Mouse (Mus musculus) heart, embryonic 15.5 days (tissue): Measurements from ENCODE around the gene Endod1. TPM values are rescaled to one million over a fixed set of nuclear protein-coding genes. Genes with fewer than 3 reads are reported as not detected.

ENCODE experiments used
- ATAC-seq: fragments of 200-750 bp; cut with Nextera tagmentation; replicated peaks from 2 replicates; pipeline ENCODE4 v1.8.0; 2017; ENCODE audit warnings: low read depth, moderate TSS enrichment; ENCODE audit not compliant: insufficient number of reproducible peaks, insufficient read depth, low FRiP score
- H3K27ac ChIP-seq: fragments of 300-500 bp; sonication (generic); 2 replicates; pipeline ENCODE4 v1.5.1; 2015; ENCODE audit warnings: mild to moderate bottlenecking, inconsistent platforms
- H3K27me3 ChIP-seq: fragments of 300-500 bp; sonication (generic); 2 replicates; pipeline ENCODE4 v1.6.1; 2015; ENCODE audit warnings: inconsistent platforms
- H3K36me3 ChIP-seq: fragments of 300-500 bp; sonication (generic); 2 replicates; pipeline ENCODE4 v1.6.1; 2015; ENCODE audit warnings: mild to moderate bottlenecking, inconsistent platforms
- H3K4me1 ChIP-seq: fragments of 300-500 bp; sonication (generic); replicated peaks from 2 replicates; pipeline ENCODE4 v1.6.1; 2015; ENCODE audit warnings: inconsistent platforms
- H3K4me2 ChIP-seq: fragments of 300-500 bp; sonication (generic); 2 replicates; pipeline ENCODE4 v1.6.1; 2015; ENCODE audit warnings: inconsistent platforms, mild to moderate bottlenecking, moderate library complexity
- H3K4me3 ChIP-seq: fragments of 300-500 bp; sonication (generic); 2 replicates; pipeline ENCODE4 v1.5.1; 2015; ENCODE audit warnings: mild to moderate bottlenecking, inconsistent platforms
- H3K9ac ChIP-seq: fragments of 300-500 bp; sonication (generic); 2 replicates; pipeline ENCODE4 v1.6.1; 2015; ENCODE audit warnings: mild to moderate bottlenecking, inconsistent platforms
- H3K9me3 ChIP-seq: fragments of 300-500 bp; sonication (generic); replicated peaks from 2 replicates; pipeline ENCODE4 v1.6.1; 2016; ENCODE audit warnings: inconsistent platforms
- WGBS: fragments of 180-500 bp; shearing (Covaris S2); methylation state at CpG from one replicate; pipeline ENCODE4 v1.1.7; 2015; ENCODE audit warnings: mixed read lengths; 5-methylcytosine and 5-hydroxymethylcytosine counted together
- polyA plus RNA-seq: library from polyadenylated mRNA; unstranded; fragments of >200 nt; fragmentation: Nextera tagmentation; extraction: Ambion mirVana; gene quantifications from 2 replicates; pipeline ENCODE4 v1.2.1, GENCODE M21; 2015

Gene Endod1
- polyA plus RNA-seq, 1 experiment from 2014 or later: 8.0 TPM

- Histone ChIP-seq H3K4me1 (no peaks in the 10 kb centered on the region), H3K36me3 (peaks cover 18% of the 10 kb centered on the region), H3K27ac (no peak overlapping the region), H3K27me3 (no peaks in the 10 kb centered on the region), H3K9me3 (no peaks in the 10 kb centered on the region), H3K4me2 (no peak overlapping the region), H3K4me3 (no peak overlapping the region), H3K9ac (no peak overlapping the region)
- 61% methylated on average over 3 of the region's 3 CpGs for WGBS
- ATAC-seq: no peak
These were observed 74.0 kb downstream of the Endod1 start for GRCm38 (mm10) chr9:14307341-14307740.

- Histone ChIP-seq H3K9ac (no peak overlapping the region), H3K4me2 (no peak overlapping the region), H3K27ac (no peak overlapping the region), H3K9me3 (no peaks in the 10 kb centered on the region), H3K4me3 (no peak overlapping the region), H3K4me1 (peaks cover 8% of the 10 kb centered on the region; the same call in 1 of the 2 replicates), H3K36me3 (peaks cover 10% of the 10 kb centered on the region), H3K27me3 (no peaks in the 10 kb centered on the region)
- 72% methylated on average over 9 of the region's 9 CpGs for WGBS
- no peak for ATAC-seq
These were observed 76.9 kb downstream of the Endod1 start for GRCm38 (mm10) chr9:14304262-14304968.

Other genes with a start within 250 kb of the Endod1 start
- 10.2 and 10.6 TPM in 2 replicates for gene Sesn3, start 106.4 kb downstream of the Endod1 start, polyA plus RNA-seq
- 0.11 and 0.15 TPM in 2 replicates for gene Kdm4d, start 119.0 kb upstream of the Endod1 start, polyA plus RNA-seq
- gene Cwc15, start 119.1 kb upstream of the Endod1 start, polyA plus RNA-seq: 103 and 118 TPM in 2 replicates